Mouse (Mus musculus) retina, adult 2 months (tissue): ENCODE data around the gene Mgat4d.
"Not testable (repeated sequence)": the region's sequence is repeated elsewhere in the genome, so short reads cannot be mapped to it uniquely, and the experiment has no call there.

Experiments
- DNase-seq: peaks from one replicate; pipeline ENCODE4 v3.0.0-alpha.2; 2012; ENCODE audit warnings: low read depth, low spot score

The Mgat4d gene

GRCm38 (mm10) chr8:83348263-83348662 is at the start of gene Mgat4d:
Gene Mgat4d (plus strand): TSS chr8:83348471.
- no peak for DNase-seq

GRCm38 (mm10) chr8:83300135-83300534 is 48.1 kb upstream of the Mgat4d start:
- no peak for DNase-seq

- DNase-seq, result no peak
Observed at GRCm38 (mm10) chr8:83304946-83305345, 43.3 kb upstream of the Mgat4d start.

GRCm38 (mm10) chr8:83309836-83310235 is 38.4 kb upstream of the Mgat4d start:
- DNase-seq, result no peak

- not testable (repeated sequence) for DNase-seq
Observed at GRCm38 (mm10) chr8:83315084-83315483, 33.2 kb upstream of the Mgat4d start.

- DNase-seq, result no peak
Observed at GRCm38 (mm10) chr8:83315691-83316090, 32.6 kb upstream of the Mgat4d start.

- no peak for DNase-seq
Observed at GRCm38 (mm10) chr8:83320543-83320942, 27.7 kb upstream of the Mgat4d start.

- no peak for DNase-seq
Observed at GRCm38 (mm10) chr8:83322374-83322773, 25.9 kb upstream of the Mgat4d start.

GRCm38 (mm10) chr8:83323056-83323455 is 25.2 kb upstream of the Mgat4d start:
- DNase-seq, result no peak

GRCm38 (mm10) chr8:83327889-83328288 is 20.4 kb upstream of the Mgat4d start:
- no peak for DNase-seq

GRCm38 (mm10) chr8:83331567-83331898 is 16.7 kb upstream of the Mgat4d start:
- DNase-seq, result no peak

- DNase-seq, result peak; percentile 88
Observed at GRCm38 (mm10) chr8:83331899-83332697, 16.2 kb upstream of the Mgat4d start, which contains the start of gene Elmod2. Gene Elmod2 (minus strand): TSS chr8:83332486.

GRCm38 (mm10) chr8:83332864-83333263 is 15.4 kb upstream of the Mgat4d start:
- DNase-seq, result peak; percentile 77

GRCm38 (mm10) chr8:83342076-83342475 is 6.2 kb upstream of the Mgat4d start:
- DNase-seq, result no peak

- no peak for DNase-seq
Observed at GRCm38 (mm10) chr8:83342693-83343092, 5.6 kb upstream of the Mgat4d start.

GRCm38 (mm10) chr8:83351315-83351714 is 3.0 kb downstream of the Mgat4d start:
- no peak for DNase-seq

GRCm38 (mm10) chr8:83363156-83363769 is 15.0 kb downstream of the Mgat4d start:
- DNase-seq, result no peak

- no peak for DNase-seq
Observed at GRCm38 (mm10) chr8:83377231-83377630, 29.0 kb downstream of the Mgat4d start.

- no peak for DNase-seq
Observed at GRCm38 (mm10) chr8:83380141-83380540, 31.9 kb downstream of the Mgat4d start.

- DNase-seq, result no peak
Observed at GRCm38 (mm10) chr8:83381016-83381415, 32.7 kb downstream of the Mgat4d start.

- DNase-seq, result no peak
Observed at GRCm38 (mm10) chr8:83382850-83383249, 34.6 kb downstream of the Mgat4d start.

- peak; percentile 42 for DNase-seq
Observed at GRCm38 (mm10) chr8:83389316-83390005, 41.2 kb downstream of the Mgat4d start, which contains the start of gene Clgn. Gene Clgn (plus strand): TSS chr8:83389867.
